Mouse (Mus musculus) telencephalon, adult 2 months (tissue): ENCODE results near the gene Ttc9.

Source experiments
- DNase-seq: peaks from one replicate; pipeline ENCODE4 v3.0.0-alpha.2; 2011; ENCODE audit warnings: low read depth, low spot score

Ttc9 gene

GRCm38 (mm10) chr12:81658086-81658485 is 27.0 kb downstream of the Ttc9 start:
- DNase-seq: no peak

GRCm38 (mm10) chr12:81662076-81662475 is 31.0 kb downstream of the Ttc9 start:
- DNase-seq: no peak

GRCm38 (mm10) chr12:81663116-81663515 is 32.1 kb downstream of the Ttc9 start:
- DNase-seq: no peak

- no peak for DNase-seq
Observed at GRCm38 (mm10) chr12:81663906-81664305, 32.9 kb downstream of the Ttc9 start.

- DNase-seq: no peak
Observed at GRCm38 (mm10) chr12:81668406-81668805, 37.4 kb downstream of the Ttc9 start.

GRCm38 (mm10) chr12:81675557-81675956 is 44.5 kb downstream of the Ttc9 start:
- no peak for DNase-seq

GRCm38 (mm10) chr12:81679807-81680529 is 48.9 kb downstream of the Ttc9 start:
- DNase-seq: no peak

GRCm38 (mm10) chr12:81683395-81683794 is 52.3 kb downstream of the Ttc9 start:
- DNase-seq: no peak

- no peak for DNase-seq
Observed at GRCm38 (mm10) chr12:81684096-81684495, 53.0 kb downstream of the Ttc9 start.

GRCm38 (mm10) chr12:81685981-81686380 is 54.9 kb downstream of the Ttc9 start:
- DNase-seq: no peak

- no peak for DNase-seq
Observed at GRCm38 (mm10) chr12:81686406-81687117, 55.5 kb downstream of the Ttc9 start.

GRCm38 (mm10) chr12:81687873-81688272 is 56.8 kb downstream of the Ttc9 start:
- DNase-seq: no peak

GRCm38 (mm10) chr12:81688537-81688936 is 57.5 kb downstream of the Ttc9 start:
- no peak for DNase-seq

GRCm38 (mm10) chr12:81689505-81690056 is 58.5 kb downstream of the Ttc9 start:
- no peak for DNase-seq

- no peak for DNase-seq
Observed at GRCm38 (mm10) chr12:81690111-81690510, 59.1 kb downstream of the Ttc9 start.

- no peak for DNase-seq
Observed at GRCm38 (mm10) chr12:81690751-81691150, 59.7 kb downstream of the Ttc9 start.

GRCm38 (mm10) chr12:81691177-81691730 is 60.2 kb downstream of the Ttc9 start:
- no peak for DNase-seq

- no peak for DNase-seq
Observed at GRCm38 (mm10) chr12:81698011-81698410, 67.0 kb downstream of the Ttc9 start.

GRCm38 (mm10) chr12:81702903-81703302 is 71.9 kb downstream of the Ttc9 start:
- peak; percentile 18 for DNase-seq

GRCm38 (mm10) chr12:81712618-81713017 is 81.6 kb downstream of the Ttc9 start:
- no peak for DNase-seq
